Mouse (Mus musculus) kidney, embryonic 15.5 days (tissue): ENCODE results near the gene Sec63. TPM values are rescaled to one million over a fixed set of nuclear protein-coding genes. Genes with fewer than 3 reads are reported as not detected.

ENCODE experiments used
- ATAC-seq: fragments of 200-750 bp; cut with Nextera tagmentation; replicated peaks from 2 replicates; pipeline ENCODE4 v1.8.0; 2017; ENCODE audit warnings: moderate TSS enrichment; ENCODE audit not compliant: low FRiP score
- H3K27ac ChIP-seq: fragments of 300-500 bp; sonication (generic); 2 replicates; pipeline ENCODE4 v1.5.1; 2015; ENCODE audit warnings: mild to moderate bottlenecking, inconsistent platforms
- H3K27me3 ChIP-seq: fragments of 300-500 bp; sonication (generic); 2 replicates; pipeline ENCODE4 v1.6.1; 2015; ENCODE audit warnings: inconsistent platforms
- H3K36me3 ChIP-seq: fragments of 300-500 bp; sonication (generic); 2 replicates; pipeline ENCODE4 v1.6.1; 2015; ENCODE audit warnings: inconsistent platforms
- H3K4me1 ChIP-seq: fragments of 300-500 bp; sonication (generic); 2 replicates; pipeline ENCODE4 v1.6.1; 2015; ENCODE audit warnings: inconsistent platforms
- H3K4me2 ChIP-seq: fragments of 300-500 bp; sonication (generic); 2 replicates; pipeline ENCODE4 v1.6.1; 2015; ENCODE audit warnings: moderate library complexity, mild to moderate bottlenecking, inconsistent platforms
- H3K4me3 ChIP-seq: fragments of 300-500 bp; sonication (generic); replicated peaks from 2 replicates; pipeline ENCODE4 v1.5.1; 2015; ENCODE audit warnings: mild to moderate bottlenecking, inconsistent platforms
- H3K9ac ChIP-seq: fragments of 300-500 bp; sonication (generic); 2 replicates; pipeline ENCODE4 v1.6.1; 2015; ENCODE audit warnings: mild to moderate bottlenecking, inconsistent platforms
- H3K9me3 ChIP-seq: fragments of 300-500 bp; sonication (generic); replicated peaks from 2 replicates; pipeline ENCODE4 v1.6.1; 2016; ENCODE audit warnings: inconsistent platforms
- WGBS: fragments of 180-500 bp; shearing (Covaris S2); methylation state at CpG from one replicate; pipeline ENCODE4 v1.1.7; 2015; ENCODE audit warnings: mixed read lengths; 5-methylcytosine and 5-hydroxymethylcytosine counted together
- polyA plus RNA-seq: library from polyadenylated mRNA; unstranded; fragments of >200 nt; fragmentation: Nextera tagmentation; extraction: Ambion mirVana; gene quantifications from 2 replicates; pipeline ENCODE4 v1.2.1, GENCODE M21; 2015

Gene Sec63
- polyA plus RNA-seq, 1 experiment from 2014 or later = 23.6 TPM

DNA sequence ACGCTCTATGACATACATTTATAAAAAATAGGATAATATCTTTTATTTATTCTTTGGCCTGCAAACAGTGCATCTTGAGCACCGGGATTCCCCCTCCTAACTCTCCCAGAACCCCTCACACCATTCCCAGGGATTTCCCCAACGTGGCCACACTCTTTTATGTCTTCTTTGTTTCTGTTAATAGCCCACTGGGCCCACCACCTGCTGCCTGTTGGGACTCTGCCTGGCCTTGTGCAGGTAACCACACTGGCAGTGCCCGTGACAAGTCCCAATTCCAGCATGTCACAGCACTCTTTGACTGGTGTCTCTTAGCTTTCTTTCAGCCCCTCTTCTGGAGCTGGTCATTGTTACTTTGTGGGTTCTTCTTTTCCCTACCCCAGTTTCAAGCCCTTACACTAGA lies 93.5 kb downstream of the Sec63 start:
- ATAC-seq = no peak
- WGBS = 60% methylated on average over 4 of the region's 4 CpGs
- no peaks in the 10 kb centered on the region for H3K36me3 ChIP-seq
- no peak overlapping the region for H3K9ac ChIP-seq
- no peak overlapping the region for H3K4me3 ChIP-seq
- peak overlapping the region; percentile 72; the same call in 1 of the 2 replicates for H3K27ac ChIP-seq
- peaks cover 15% of the 10 kb centered on the region for H3K4me1 ChIP-seq
- 0 out of 2 replicates have a peak, but pooled peaks cover 4% of the 10 kb centered on the region for H3K27me3 ChIP-seq
- H3K9me3 ChIP-seq = peaks cover 7% of the 10 kb centered on the region; the same call in 1 of the 2 replicates
- H3K4me2 ChIP-seq = no peak overlapping the region

- H3K27me3 ChIP-seq = 0 out of 2 replicates have a peak, but pooled peaks cover 6% of the 10 kb centered on the region
- H3K4me2 ChIP-seq = no peak overlapping the region
- H3K4me1 ChIP-seq = peaks cover 19% of the 10 kb centered on the region
- no peaks in the 10 kb centered on the region for H3K36me3 ChIP-seq
- peaks cover 7% of the 10 kb centered on the region; the same call in 1 of the 2 replicates for H3K9me3 ChIP-seq
- H3K27ac ChIP-seq = peak overlapping the region; percentile 72
- peak; percentile 54; the same call in 1 of the 2 replicates for ATAC-seq
- WGBS = 27% methylated on average over 5 of the region's 5 CpGs
- no peak overlapping the region for H3K9ac ChIP-seq
- no peak overlapping the region for H3K4me3 ChIP-seq
Observed at GRCm38 (mm10) chr10:42855250-42855649, 94.0 kb downstream of the Sec63 start.

- peaks cover 7% of the 10 kb centered on the region; the same call in 1 of the 2 replicates for H3K9me3 ChIP-seq
- H3K27ac ChIP-seq = no peak overlapping the region
- no peak for ATAC-seq
- 97% methylated on average over 9 of the region's 9 CpGs for WGBS
- H3K36me3 ChIP-seq = no peaks in the 10 kb centered on the region
- H3K4me3 ChIP-seq = no peak overlapping the region
- H3K4me1 ChIP-seq = peaks cover 27% of the 10 kb centered on the region
- H3K9ac ChIP-seq = no peak overlapping the region
- peaks cover 8% of the 10 kb centered on the region; the same call in 1 of the 2 replicates for H3K27me3 ChIP-seq
- no peak overlapping the region for H3K4me2 ChIP-seq
Observed at GRCm38 (mm10) chr10:42856574-42856973, 95.3 kb downstream of the Sec63 start.

GRCm38 (mm10) chr10:42857021-42857420 lies 95.7 kb downstream of the Sec63 start:
- no peaks in the 10 kb centered on the region for H3K36me3 ChIP-seq
- no peak overlapping the region for H3K4me2 ChIP-seq
- no peak overlapping the region for H3K4me3 ChIP-seq
- WGBS = 95% methylated on average over 2 of the region's 2 CpGs
- H3K27me3 ChIP-seq = peaks cover 9% of the 10 kb centered on the region; the same call in 1 of the 2 replicates
- peaks cover 31% of the 10 kb centered on the region for H3K4me1 ChIP-seq
- ATAC-seq = no peak
- no peak overlapping the region for H3K27ac ChIP-seq
- peaks cover 7% of the 10 kb centered on the region; the same call in 1 of the 2 replicates for H3K9me3 ChIP-seq
- H3K9ac ChIP-seq = no peak overlapping the region

- Histone ChIP-seq H3K4me1 (peaks cover 54% of the 10 kb centered on the region), H3K27ac (no peak overlapping the region), H3K36me3 (no peaks in the 10 kb centered on the region), H3K27me3 (peaks cover 15% of the 10 kb centered on the region), H3K9ac (no peak overlapping the region), H3K9me3 (no peaks in the 10 kb centered on the region), H3K4me3 (no peak overlapping the region), H3K4me2 (no peak overlapping the region)
- WGBS = 53% methylated on average over 2 of the region's 2 CpGs
- no peak for ATAC-seq
Observed at GRCm38 (mm10) chr10:42859781-42860158, 98.5 kb downstream of the Sec63 start.

DNA sequence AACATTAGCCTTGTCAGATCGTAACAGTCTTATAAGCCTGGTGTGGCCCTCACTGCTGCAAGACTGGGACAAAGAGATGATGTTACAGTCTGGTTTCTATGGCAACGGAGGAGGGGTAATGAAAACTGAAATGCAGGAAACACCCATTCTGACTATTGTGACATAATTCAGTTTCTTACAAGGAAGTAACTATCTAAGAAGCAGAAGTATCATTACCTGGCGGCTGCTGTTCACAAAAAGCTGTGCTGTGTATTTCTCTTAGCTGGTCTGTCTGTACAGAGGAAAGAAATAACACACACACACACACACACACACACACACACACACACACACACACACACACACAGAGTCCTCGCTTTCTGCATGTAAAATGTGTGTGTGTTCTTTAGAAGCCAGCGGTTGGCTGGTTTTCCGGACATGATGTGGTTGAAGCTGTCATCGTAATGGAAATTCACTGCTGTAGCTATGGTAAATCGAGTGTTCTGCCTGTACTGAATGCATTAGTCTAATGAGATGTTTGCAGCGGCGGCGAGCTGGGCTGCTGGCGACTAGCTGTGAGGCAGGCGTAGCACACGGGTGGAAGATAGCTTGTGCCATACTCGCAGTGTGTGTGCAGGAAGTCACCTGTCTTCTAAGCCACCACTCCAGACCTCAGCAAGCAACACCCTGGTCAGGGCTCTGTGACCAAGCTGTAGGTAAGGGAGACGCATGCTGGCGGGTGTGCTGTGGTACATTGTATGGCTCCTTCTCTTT lies 99.0 kb downstream of the Sec63 start, which contains the start of gene Scml4:
Gene Scml4 (plus strand): TSS at position 212 of the 753 bp plus-strand sequence.
- Histone ChIP-seq H3K4me2 (peak within 1 kb of the TSS; percentile 46), H3K4me1 (peaks cover 54% of the 10 kb centered on the region), H3K4me3 (peak within 1 kb of the TSS; percentile 19), H3K27me3 (peaks cover 18% of the 10 kb centered on the region), H3K36me3 (no peaks in the 10 kb centered on the region), H3K9me3 (no peaks in the 10 kb centered on the region), H3K27ac (no peak within 1 kb of the TSS), H3K9ac (no peak within 1 kb of the TSS)
- ATAC-seq = no peak
- 58% methylated on average over 17 of the region's 17 CpGs for WGBS

- Histone ChIP-seq H3K9ac (no peak overlapping the region), H3K4me1 (peaks cover 48% of the 10 kb centered on the region), H3K4me2 (no peak overlapping the region), H3K4me3 (no peak overlapping the region), H3K9me3 (no peaks in the 10 kb centered on the region), H3K27me3 (peaks cover 24% of the 10 kb centered on the region), H3K36me3 (no peaks in the 10 kb centered on the region), H3K27ac (no peak overlapping the region)
- 78% methylated on average over 7 of the region's 7 CpGs for WGBS
- no peak for ATAC-seq
Observed at GRCm38 (mm10) chr10:42861446-42861845, 100.2 kb downstream of the Sec63 start.

- H3K4me1 ChIP-seq = peaks cover 48% of the 10 kb centered on the region
- 36% methylated on average over 13 of the region's 13 CpGs for WGBS
- peak overlapping the region; percentile 45; the same call in 1 of the 2 replicates for H3K27ac ChIP-seq
- H3K4me2 ChIP-seq = peak overlapping the region; percentile 43
- peak overlapping the region; percentile 21 for H3K4me3 ChIP-seq
- H3K27me3 ChIP-seq = peaks cover 24% of the 10 kb centered on the region
- H3K9ac ChIP-seq = no peak overlapping the region
- H3K36me3 ChIP-seq = no peaks in the 10 kb centered on the region
- ATAC-seq = no peak
- H3K9me3 ChIP-seq = no peaks in the 10 kb centered on the region
Observed at GRCm38 (mm10) chr10:42862102-42862740, 100.9 kb downstream of the Sec63 start.

DNA sequence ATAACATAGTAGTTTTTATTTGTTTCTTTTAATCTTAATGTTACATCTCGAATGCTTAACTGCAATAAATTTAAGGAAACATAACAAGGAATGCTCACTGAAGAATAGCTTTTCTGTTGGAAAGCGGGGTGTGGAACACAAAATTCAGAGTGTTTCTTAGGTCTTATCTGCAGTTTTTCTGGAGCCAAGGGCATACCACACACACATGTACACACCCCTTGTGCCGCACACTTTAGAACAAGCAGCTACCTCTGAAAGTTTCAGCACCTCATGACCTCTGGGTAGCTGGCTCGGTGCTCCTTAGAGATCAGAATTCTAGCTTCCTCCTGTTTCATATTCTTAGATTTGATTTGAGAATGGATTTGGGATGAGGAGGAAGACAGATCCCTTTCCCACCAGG lies 101.5 kb downstream of the Sec63 start:
- Histone ChIP-seq H3K27ac (no peak overlapping the region), H3K9ac (no peak overlapping the region), H3K4me1 (peaks cover 48% of the 10 kb centered on the region), H3K36me3 (no peaks in the 10 kb centered on the region), H3K4me2 (peak overlapping the region; percentile 71; the same call in 1 of the 2 replicates), H3K4me3 (no peak overlapping the region), H3K9me3 (no peaks in the 10 kb centered on the region), H3K27me3 (peaks cover 24% of the 10 kb centered on the region)
- WGBS = 56% methylated on average over 4 of the region's 4 CpGs
- no peak for ATAC-seq

- Histone ChIP-seq H3K9ac (no peak overlapping the region), H3K9me3 (no peaks in the 10 kb centered on the region), H3K36me3 (no peaks in the 10 kb centered on the region), H3K27ac (peak overlapping the region; percentile 47), H3K4me1 (peaks cover 48% of the 10 kb centered on the region), H3K4me2 (peak overlapping the region; percentile 71), H3K4me3 (peak overlapping the region; percentile 43), H3K27me3 (peaks cover 22% of the 10 kb centered on the region)
- WGBS = 33% methylated on average over 31 of the region's 31 CpGs
- 0 out of 2 replicates have a peak, but pooled peaks have one; percentile 53 for ATAC-seq
Observed at GRCm38 (mm10) chr10:42863621-42864391, 102.5 kb downstream of the Sec63 start.

GRCm38 (mm10) chr10:42864696-42865095 lies 103.4 kb downstream of the Sec63 start:
- 0 out of 2 replicates have a peak, but pooled peaks have one; percentile 40 for ATAC-seq
- Histone ChIP-seq H3K4me1 (peaks cover 48% of the 10 kb centered on the region), H3K4me3 (no peak overlapping the region), H3K9me3 (no peaks in the 10 kb centered on the region), H3K36me3 (no peaks in the 10 kb centered on the region), H3K9ac (no peak overlapping the region), H3K27ac (peak overlapping the region; percentile 47; the same call in 1 of the 2 replicates), H3K27me3 (peaks cover 26% of the 10 kb centered on the region), H3K4me2 (peak overlapping the region; percentile 71)
- 40% methylated on average over 5 of the region's 5 CpGs for WGBS
